Mouse (Mus musculus): ENCODE data around the gene Mid1. TPM values are rescaled to one million over a fixed set of nuclear protein-coding genes. Genes with fewer than 3 reads are reported as not detected.
"Not testable (repeated sequence)": the region's sequence is repeated elsewhere in the genome, so short reads cannot be mapped to it uniquely, and the experiment has no call there.

The Mid1 gene
- polyA plus RNA-seq, 1 experiment from 2014 or later, result 12.8 TPM

DNA sequence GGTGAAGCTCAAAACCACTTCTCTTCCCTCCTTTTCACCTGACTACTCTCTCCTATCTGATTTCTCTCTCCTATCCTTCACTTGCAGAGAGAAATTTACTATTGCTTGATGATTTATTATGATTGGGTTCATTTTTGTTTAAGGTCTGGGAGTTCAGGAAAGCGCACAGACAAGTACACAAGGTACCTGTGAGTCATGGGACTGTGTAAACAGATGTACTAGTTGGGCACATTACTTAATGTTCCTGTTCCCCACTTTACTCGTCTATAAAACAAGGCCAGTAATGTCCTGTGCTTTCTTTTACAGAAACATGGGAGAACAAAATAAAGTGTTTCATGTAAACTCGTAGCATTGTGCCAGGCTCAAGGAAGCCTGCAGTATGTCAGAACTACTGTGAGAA, 248.2 kb downstream of the Mid1 start:
- no peak overlapping the region for H3K9ac ChIP-seq (replicated peaks)
- peaks cover 38% of the 10 kb centered on the region for H3K4me1 ChIP-seq (replicated peaks)
- no peak overlapping the region for H3K4me3 ChIP-seq (replicated peaks)
- H3K4me2 ChIP-seq (replicated peaks), result no peak overlapping the region
- no peak for ATAC-seq
- no peak overlapping the region for H3K27ac ChIP-seq
- peaks cover 10% of the 10 kb centered on the region; the same call in 1 of the 2 replicates for H3K27me3 ChIP-seq
- 79% methylated on average over 3 of the region's 3 CpGs for WGBS
- H3K9me3 ChIP-seq, result no peaks in the 10 kb centered on the region
- no peaks in the 10 kb centered on the region for H3K36me3 ChIP-seq

GRCm38 (mm10) chrX:169937119-169937719, 252.2 kb downstream of the Mid1 start:
- Histone ChIP-seq H3K4me2 (replicated peaks) (no peak overlapping the region), H3K27me3 (peaks cover 3% of the 10 kb centered on the region; the same call in 1 of the 2 replicates), H3K4me1 (replicated peaks) (peaks cover 31% of the 10 kb centered on the region), H3K27ac (no peak overlapping the region), H3K4me3 (replicated peaks) (no peak overlapping the region), H3K36me3 (no peaks in the 10 kb centered on the region), H3K9me3 (no peaks in the 10 kb centered on the region), H3K9ac (replicated peaks) (no peak overlapping the region)
- no peak for ATAC-seq
- 42% methylated on average over 5 of the region's 5 CpGs for WGBS

DNA sequence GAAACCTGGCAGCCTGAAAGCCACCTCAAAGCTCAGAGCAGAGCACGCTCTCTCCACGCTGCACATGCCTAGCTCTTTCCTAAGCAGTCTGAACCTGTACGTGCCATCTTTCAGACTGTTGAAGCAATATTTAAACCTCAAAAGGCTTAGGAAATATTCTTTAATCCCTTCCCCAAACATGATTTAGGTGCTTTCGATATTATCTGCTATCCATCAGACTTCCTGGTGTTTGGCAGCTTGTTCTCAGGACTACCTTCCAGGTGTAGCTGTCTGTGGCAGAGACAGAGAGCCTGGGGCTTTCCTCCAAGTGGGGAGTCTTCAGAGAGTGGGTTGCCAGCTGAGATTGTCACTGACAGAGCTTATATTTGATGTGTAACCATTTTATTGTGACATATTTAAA, 255.5 kb downstream of the Mid1 start:
- H3K36me3 ChIP-seq, result no peaks in the 10 kb centered on the region
- peaks cover 17% of the 10 kb centered on the region for H3K4me1 ChIP-seq (replicated peaks)
- no peaks in the 10 kb centered on the region for H3K9me3 ChIP-seq
- no peak overlapping the region for H3K27ac ChIP-seq
- H3K4me2 ChIP-seq (replicated peaks), result no peak overlapping the region
- no peak overlapping the region for H3K9ac ChIP-seq (replicated peaks)
- H3K27me3 ChIP-seq, result 0 out of 2 replicates have a peak, but pooled peaks cover 3% of the 10 kb centered on the region
- H3K4me3 ChIP-seq (replicated peaks), result no peak overlapping the region
- ATAC-seq, result no peak
- 85% methylated on average over 4 of the region's 4 CpGs for WGBS

GRCm38 (mm10) chrX:169950596-169950995, 265.6 kb downstream of the Mid1 start:
- H3K27ac ChIP-seq, result no peak overlapping the region
- H3K4me1 ChIP-seq (replicated peaks), result no peaks in the 10 kb centered on the region
- ATAC-seq, result no peak
- no peaks in the 10 kb centered on the region for H3K27me3 ChIP-seq
- H3K9me3 ChIP-seq, result no peaks in the 10 kb centered on the region
- no peaks in the 10 kb centered on the region for H3K36me3 ChIP-seq
- no peak overlapping the region for H3K4me2 ChIP-seq (replicated peaks)
- H3K9ac ChIP-seq (replicated peaks), result no peak overlapping the region
- no peak overlapping the region for H3K4me3 ChIP-seq (replicated peaks)
- 86% methylated on average over 1 of the region's 1 CpGs for WGBS

- peaks cover 26% of the 10 kb centered on the region for H3K9me3 ChIP-seq
- H3K4me3 ChIP-seq (replicated peaks), result no peak overlapping the region
- ATAC-seq, result no peak
- H3K4me2 ChIP-seq (replicated peaks), result no peak overlapping the region
- 96% methylated on average over 1 of the region's 1 CpGs for WGBS
- peaks cover 12% of the 10 kb centered on the region for H3K36me3 ChIP-seq
- no peaks in the 10 kb centered on the region for H3K4me1 ChIP-seq (replicated peaks)
- no peak overlapping the region for H3K27ac ChIP-seq
- no peaks in the 10 kb centered on the region for H3K27me3 ChIP-seq
- no peak overlapping the region for H3K9ac ChIP-seq (replicated peaks)
Measured at GRCm38 (mm10) chrX:169969337-169969736, 284.3 kb downstream of the Mid1 start.

GRCm38 (mm10) chrX:169969765-169970164, 284.8 kb downstream of the Mid1 start:
- Histone ChIP-seq H3K9me3 (peaks cover 30% of the 10 kb centered on the region), H3K36me3 (peaks cover 12% of the 10 kb centered on the region)
- H3K27ac ChIP-seq; H3K4me3 ChIP-seq (replicated peaks); H3K9ac ChIP-seq (replicated peaks); H3K27me3 ChIP-seq; H3K4me1 ChIP-seq (replicated peaks); H3K4me2 ChIP-seq (replicated peaks): not testable (repeated sequence)
- WGBS, result 90% methylated on average over 3 of the region's 3 CpGs
- ATAC-seq, result peak; percentile 29; the same call in 1 of the 2 replicates

- H3K4me2 ChIP-seq (replicated peaks); H3K9ac ChIP-seq (replicated peaks): not testable (repeated sequence)
Measured at GRCm38 (mm10) chrX:169970546-169970945, 285.5 kb downstream of the Mid1 start.

DNA sequence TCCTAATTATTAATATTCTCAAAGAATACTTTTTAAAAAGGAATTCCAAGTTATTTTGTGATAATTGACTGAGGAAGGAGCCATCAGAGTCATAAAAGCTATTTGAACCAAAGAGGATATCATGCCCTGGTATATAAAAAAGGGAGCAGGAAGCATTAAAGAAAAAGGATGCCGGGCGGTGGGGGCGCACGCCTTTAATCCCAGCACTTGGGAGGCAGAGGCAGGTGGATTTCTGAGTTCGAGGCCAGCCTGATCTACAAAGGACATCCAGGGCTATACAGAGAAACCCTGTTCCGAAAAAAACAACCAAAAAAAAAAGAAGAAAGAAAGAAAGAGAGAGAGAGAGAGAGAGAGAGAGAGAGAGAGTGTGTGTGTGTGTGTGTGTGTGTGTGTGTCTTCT, 286.6 kb downstream of the Mid1 start:
- H3K9me3 ChIP-seq, result peaks cover 39% of the 10 kb centered on the region
- not testable (repeated sequence) for H3K27ac ChIP-seq; H3K27me3 ChIP-seq; H3K4me3 ChIP-seq (replicated peaks); ATAC-seq; H3K4me1 ChIP-seq (replicated peaks); H3K4me2 ChIP-seq (replicated peaks); H3K9ac ChIP-seq (replicated peaks)
- H3K36me3 ChIP-seq, result peaks cover 12% of the 10 kb centered on the region
- WGBS, result 83% methylated on average over 6 of the region's 6 CpGs

More at GRCm38 (mm10) chrX:169970546-169970945, 285.5 kb downstream of the Mid1 start:
- H3K4me1 ChIP-seq (replicated peaks); ATAC-seq; H3K4me3 ChIP-seq (replicated peaks); H3K27ac ChIP-seq; H3K27me3 ChIP-seq: not testable (repeated sequence)
- peaks cover 12% of the 10 kb centered on the region for H3K36me3 ChIP-seq
- peaks cover 35% of the 10 kb centered on the region for H3K9me3 ChIP-seq
- WGBS, result 89% methylated on average over 7 of the region's 7 CpGs

GRCm38 (mm10) chrX:169972131-169972530, 287.1 kb downstream of the Mid1 start:
- ATAC-seq, result 0 out of 2 replicates have a peak, but pooled peaks have one; percentile 47
- not testable (repeated sequence) for H3K4me3 ChIP-seq (replicated peaks); H3K27me3 ChIP-seq; H3K4me1 ChIP-seq (replicated peaks); H3K4me2 ChIP-seq (replicated peaks); H3K27ac ChIP-seq; H3K9ac ChIP-seq (replicated peaks)
- peaks cover 41% of the 10 kb centered on the region for H3K9me3 ChIP-seq
- 79% methylated on average over 2 of the region's 2 CpGs for whole genome bisulfite sequencing
- H3K36me3 ChIP-seq, result peaks cover 12% of the 10 kb centered on the region

DNA sequence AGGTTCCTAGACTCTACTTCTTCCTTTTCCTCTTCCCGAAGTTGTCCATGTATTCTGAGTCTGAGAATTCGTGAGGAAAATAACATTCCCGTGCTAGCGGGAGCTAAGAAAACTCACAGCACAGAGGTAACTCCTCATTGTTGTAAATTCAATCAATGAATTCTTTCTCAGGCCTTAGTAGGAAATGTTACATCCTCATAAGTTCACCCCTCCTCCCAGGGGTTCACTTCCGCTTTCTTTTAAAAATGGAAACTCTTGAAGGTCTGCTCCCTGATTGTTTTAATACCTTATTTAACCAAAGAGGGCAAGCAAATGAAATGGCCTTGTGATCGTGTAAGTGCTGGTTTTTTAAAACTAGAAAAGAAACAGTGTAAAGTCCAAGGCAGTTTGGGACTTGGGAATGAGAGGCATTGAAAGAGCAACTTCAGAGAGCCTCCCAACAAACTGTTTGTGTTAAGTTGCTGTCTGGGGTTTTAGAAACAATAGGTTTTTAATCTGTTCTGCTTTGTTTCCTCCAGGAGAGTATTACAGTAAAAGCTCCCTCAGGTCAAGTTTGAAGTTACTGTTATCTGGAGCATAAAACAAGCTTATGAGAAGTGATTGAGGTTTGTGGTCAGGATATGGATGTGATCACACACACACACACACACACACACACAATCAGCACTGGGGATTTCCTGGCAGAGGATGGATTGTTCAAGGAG, 287.9 kb downstream of the Mid1 start:
- H3K4me2 ChIP-seq (replicated peaks); H3K27ac ChIP-seq; H3K27me3 ChIP-seq; H3K4me3 ChIP-seq (replicated peaks); H3K9ac ChIP-seq (replicated peaks); H3K4me1 ChIP-seq (replicated peaks); ATAC-seq: not testable (repeated sequence)
- Histone ChIP-seq H3K9me3 (peaks cover 44% of the 10 kb centered on the region), H3K36me3 (peaks cover 15% of the 10 kb centered on the region)
- WGBS, result 80% methylated on average over 6 of the region's 6 CpGs

- H3K27me3 ChIP-seq; H3K27ac ChIP-seq; H3K4me2 ChIP-seq (replicated peaks); ATAC-seq; H3K9ac ChIP-seq (replicated peaks); H3K4me1 ChIP-seq (replicated peaks); H3K4me3 ChIP-seq (replicated peaks): not testable (repeated sequence)
- WGBS, result 63% methylated on average over 3 of the region's 3 CpGs
- Histone ChIP-seq H3K36me3 (peaks cover 22% of the 10 kb centered on the region), H3K9me3 (peaks cover 53% of the 10 kb centered on the region)
Measured at GRCm38 (mm10) chrX:169973806-169974205, 288.8 kb downstream of the Mid1 start.

DNA sequence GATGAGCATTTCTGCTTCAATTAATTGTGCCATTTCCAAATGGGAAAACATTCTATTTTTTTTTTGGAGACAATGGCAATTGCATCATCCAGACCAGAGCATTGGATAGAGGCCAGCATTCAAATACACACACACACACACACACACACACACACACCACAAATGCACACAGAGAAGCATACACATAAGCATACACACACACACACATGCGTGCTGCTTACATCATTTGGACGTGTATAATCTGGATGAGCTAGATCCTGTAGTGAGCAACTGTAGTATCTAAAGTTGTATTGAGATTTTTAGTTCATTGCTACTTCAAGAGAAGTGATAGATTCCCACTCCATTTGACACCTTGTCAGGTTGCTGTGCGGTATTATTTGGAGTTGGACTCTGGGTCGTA, 289.5 kb downstream of the Mid1 start:
- WGBS, result 65% methylated on average over 4 of the region's 4 CpGs
- H3K4me3 ChIP-seq (replicated peaks); ATAC-seq; H3K4me2 ChIP-seq (replicated peaks); H3K27ac ChIP-seq; H3K9ac ChIP-seq (replicated peaks); H3K4me1 ChIP-seq (replicated peaks); H3K27me3 ChIP-seq: not testable (repeated sequence)
- H3K9me3 ChIP-seq, result peaks cover 59% of the 10 kb centered on the region
- peaks cover 24% of the 10 kb centered on the region for H3K36me3 ChIP-seq
